9 mouse cellular contexts compared by ENCODE assay signal in the genomic region with DNA sequence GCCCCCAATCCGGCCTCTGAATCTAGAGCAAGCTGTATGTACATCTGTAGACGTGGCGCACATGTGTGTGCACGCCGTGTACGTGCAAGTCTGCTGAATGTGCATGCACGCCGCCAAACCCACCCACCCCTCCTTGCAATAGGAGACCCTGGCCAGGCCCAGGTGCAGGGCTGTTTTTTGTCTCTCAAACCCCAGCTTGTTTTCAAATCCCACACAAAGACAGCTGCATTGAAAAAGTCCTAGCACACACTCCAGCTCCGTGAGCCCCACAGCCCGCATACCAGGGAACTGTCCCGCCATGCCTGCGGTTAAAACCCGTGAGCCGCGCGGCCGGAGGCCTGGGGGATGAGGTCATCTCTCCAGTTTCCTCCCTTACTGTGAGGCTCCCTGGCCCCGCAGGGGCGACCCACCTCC. TPM values are rescaled to one million over a fixed set of nuclear protein-coding genes. Genes with fewer than 3 reads are reported as not detected.
DNase-seq lines count a peak whose midpoint lies in the region; ATAC-seq and TF ChIP-seq lines count a peak whose summit lies in the region.
"Had no signal": no experiment of that assay in that cellular context is flagged by ENCODE, and none has a peak within 500 bp of the region (broad histone marks: within the 10 kb centered on the region; RNA-seq: fewer than 3 reads in every experiment).

No protein-coding gene starts in this region.

- H3K4me1 ChIP-seq in ES-E14 (ENCODE audit: control insufficient read depth in 2 of 2, insufficient read depth in 2 of 2, low read length in 2 of 2, poor library complexity in 1 of 2): peaks cover 1 to 9% of the 10 kb centered on the region in 2 experiments; a peak in 2 of 4 replicates
- peaks cover 12% of the 10 kb centered on the region for H3K4me1 ChIP-seq in forebrain, embryonic 14.5 days (ENCODE audit: control insufficient read depth, insufficient read depth, low read length)
- peaks cover 29% of the 10 kb centered on the region for H3K4me1 ChIP-seq in intestine, embryonic 15.5 days (replicated peaks)
- H3K4me1 ChIP-seq in neural tube, embryonic 11.5 days (ENCODE audit: control insufficient read depth, insufficient read depth, low read length): peaks cover 10% of the 10 kb centered on the region

- peak overlapping the region; percentile 59; the same call in 1 of the 2 replicates for H3K9ac ChIP-seq in ES-E14 (ENCODE audit: insufficient read depth, low read depth, low read length, poor library complexity, severe bottlenecking)
- no peak overlapping the region for H3K9ac ChIP-seq in forebrain, embryonic 14.5 days (ENCODE audit: low read length)
- peak overlapping the region; percentile 36 for H3K9ac ChIP-seq in intestine, embryonic 15.5 days
- 0 out of 2 replicates have a peak overlapping the region, but pooled peaks have one; percentile 23 for H3K9ac ChIP-seq in neural tube, embryonic 11.5 days (ENCODE audit: low read length)

- DNase-seq in heart, adult 18-20 months: peak; percentile 22 to 30
- DNase-seq in heart, postnatal 25 days (ENCODE audit: low spot score): no peak
- no peak for DNase-seq in ES-E14 (ENCODE audit: low read depth, low spot score)
- peak; percentile 16 for DNase-seq in forebrain, embryonic 14.5 days (ENCODE audit: low spot score)
- peak; percentile 55 for DNase-seq in neural tube, embryonic 11.5 days (ENCODE audit: low spot score)
- DNase-seq in layer of hippocampus, adult 9-11 months: no peak
- no peak for DNase-seq in natural killer cell, adult 2 months (ENCODE audit: low spot score in 2 of 2)

- no peaks in the 10 kb centered on the region for H3K36me3 ChIP-seq in ES-E14 (ENCODE audit: control insufficient read depth, insufficient read depth, low read length, poor library complexity, severe bottlenecking)
- H3K36me3 ChIP-seq in forebrain, embryonic 14.5 days (ENCODE audit: control insufficient read depth, insufficient read depth, low read length): no peaks in the 10 kb centered on the region
- no peaks in the 10 kb centered on the region for H3K36me3 ChIP-seq in intestine, embryonic 15.5 days
- no peaks in the 10 kb centered on the region for H3K36me3 ChIP-seq in neural tube, embryonic 11.5 days (ENCODE audit: control insufficient read depth, insufficient read depth, low read length)

- no peak overlapping the region for H3K27ac ChIP-seq in ES-E14 (ENCODE audit: insufficient read depth, low read depth, low read length, poor library complexity, severe bottlenecking)
- H3K27ac ChIP-seq in forebrain, embryonic 14.5 days (ENCODE audit: low read depth, low read length): no peak overlapping the region
- H3K27ac ChIP-seq in intestine, embryonic 15.5 days: peak overlapping the region; percentile 76
- no peak overlapping the region for H3K27ac ChIP-seq in neural tube, embryonic 11.5 days (ENCODE audit: low read depth, low read length)

- peak overlapping the region; percentile 39 to 44; a peak in 2 of 4 replicates for H3K4me3 ChIP-seq in ES-E14 (ENCODE audit: insufficient read depth in 1 of 2, low read depth in 1 of 2, low read length in 2 of 2, poor library complexity in 1 of 2, severe bottlenecking in 1 of 2)
- H3K4me3 ChIP-seq in forebrain, embryonic 14.5 days (ENCODE audit: low read depth, low read length): no peak overlapping the region
- H3K4me3 ChIP-seq in intestine, embryonic 15.5 days (replicated peaks): peak overlapping the region; percentile 26; the same call in 1 of the 2 replicates
- no peak overlapping the region for H3K4me3 ChIP-seq in neural tube, embryonic 11.5 days (ENCODE audit: low read depth, low read length)

- H3K9me3 ChIP-seq in ES-E14 (ENCODE audit: control insufficient read depth, insufficient read depth, low read depth, low read length): no peaks in the 10 kb centered on the region
- H3K9me3 ChIP-seq in forebrain, embryonic 14.5 days (replicated peaks; ENCODE audit: control insufficient read depth, low read length): no peaks in the 10 kb centered on the region
- no peaks in the 10 kb centered on the region for H3K9me3 ChIP-seq in intestine, embryonic 15.5 days
- no peaks in the 10 kb centered on the region for H3K9me3 ChIP-seq in neural tube, embryonic 11.5 days (ENCODE audit: control insufficient read depth, low read length)

- in situ Hi-C loops in ES-E14 (cut with MboI; ENCODE audit: low sequenced_read_pairs in 2 of 2, unreplicated experiment in 2 of 2): loop anchor here in 1 of 2 experiments (5.0 kb wide), 1 partner anchor 313 kb away; no protein-coding TSS in a partner anchor

- WGBS in forebrain, embryonic 14.5 days: 16% methylated on average over 19 of the region's 19 CpGs
- 19% methylated on average over 19 of the region's 19 CpGs for WGBS in intestine, embryonic 15.5 days
- 26% methylated on average over 19 of the region's 19 CpGs for WGBS in neural tube, embryonic 11.5 days

- intact Hi-C loops in heart, postnatal 25 days (cut with DNase I): loop anchor here (2.0 kb wide), 1 partner anchor 26 kb away; no protein-coding TSS in a partner anchor

- ATAC-seq in forebrain, embryonic 14.5 days: peak; percentile 47
- peak; percentile 63 for ATAC-seq in intestine, embryonic 15.5 days
- ATAC-seq in neural tube, embryonic 11.5 days (ENCODE audit: insufficient read depth, low FRiP score, low TSS enrichment): 0 out of 2 replicates have a peak, but pooled peaks have one; percentile 14

- H3K4me2 ChIP-seq in forebrain, embryonic 14.5 days (ENCODE audit: low read length): peak overlapping the region; percentile 69
- H3K4me2 ChIP-seq in intestine, embryonic 15.5 days (replicated peaks): peak overlapping the region; percentile 76
- H3K4me2 ChIP-seq in neural tube, embryonic 11.5 days (ENCODE audit: low read depth): no peak overlapping the region; the same call in 1 of the 2 replicates

- no peaks in the 10 kb centered on the region for H3K27me3 ChIP-seq in forebrain, embryonic 14.5 days (replicated peaks; ENCODE audit: control insufficient read depth, insufficient read depth, low read length)
- H3K27me3 ChIP-seq in intestine, embryonic 15.5 days (replicated peaks): no peaks in the 10 kb centered on the region
- no peaks in the 10 kb centered on the region for H3K27me3 ChIP-seq in neural tube, embryonic 11.5 days (ENCODE audit: control insufficient read depth, insufficient read depth, low read length)

TF ChIP-seq in ES-E14, 5 proteins besides CTCF, POLR2A, EP300 and RAD21:
- TF ChIP-seq CHD2 (IDR thresholded peaks at IDR 0.05; ENCODE audit: low read depth, low read length) (no peak), ZC3H11A (IDR thresholded peaks at IDR 0.05; ENCODE audit: borderline replicate concordance, low read depth, low read length) (no peak), ZNF384 (IDR thresholded peaks at IDR 0.05; ENCODE audit: low read depth, low read length) (no peak)

RNA-seq across cellular contexts. Expression of a gene that starts 48.3 kb away (rescaled TPM):
- total RNA-seq in heart, adult 18-20 months (2021): 10 to 100 TPM; 33.8 to 36.4 TPM
- 10 to 100 TPM; 37.4 to 37.7 TPM for total RNA-seq in heart, postnatal 25 days (2021)
- total RNA-seq in ES-E14 (2012; rRNA removed): 0.22 and 0.42 TPM in 2 replicates
- 0.90 and 2.1 TPM in 2 replicates for polyA plus RNA-seq in forebrain, embryonic 14.5 days (2014; fragmentation: Nextera tagmentation; extraction: Ambion mirVana)
- polyA plus RNA-seq in intestine, embryonic 15.5 days (2015; fragmentation: Nextera tagmentation; extraction: Ambion mirVana): 7.9 and 9.9 TPM in 2 replicates
- 1.6 and 1.7 TPM in 2 replicates for polyA plus RNA-seq in neural tube, embryonic 11.5 days (2014; fragmentation: Nextera tagmentation; extraction: Ambion mirVana)
- polyA plus RNA-seq: C2C12 had no signal

Comparison
In these comparisons a context has a peak if more than half of its experiments do, and no peak if none do; other contexts are left out.
1. DNase-seq: peak in heart, adult 18-20 months (2 of 2), forebrain, embryonic 14.5 days (single experiment) and neural tube, embryonic 11.5 days (single experiment); none in heart, postnatal 25 days (single experiment), ES-E14 (single experiment), layer of hippocampus, adult 9-11 months (single experiment) and natural killer cell, adult 2 months (0 of 2).
2. H3K4me3 ChIP-seq: peak in ES-E14 (2 of 2) and intestine, embryonic 15.5 days (single experiment); none in forebrain, embryonic 14.5 days (single experiment) and neural tube, embryonic 11.5 days (single experiment).
3. RNA of a gene that starts 48.3 kb away (total RNA-seq): 37.4 to 37.7 TPM in heart, postnatal 25 days and 33.8 to 36.4 TPM in heart, adult 18-20 months; 0.22 to 0.42 TPM in ES-E14; every median in the first group is over 10 times any median in the second.
4. Peak in every context shown above with its lines, with median percentiles within 50 percentile points of each other: ATAC-seq.